Mouse (Mus musculus) testis, postnatal 14 days (tissue): ENCODE measurements around the gene Olfr890.
"Not testable (repeated sequence)": the region's sequence is repeated elsewhere in the genome, so short reads cannot be mapped to it uniquely, and the experiment has no call there.

Source experiments
- DNase-seq: peaks from one replicate; pipeline ENCODE4 v3.0.0; 2021; ENCODE audit warnings: low spot score

Gene Olfr890

GRCm38 (mm10) chr9:38142217-38142616 lies at the start of gene Olfr890:
Gene Olfr890, plus strand, starts transcription at chr9:38142517.
- no peak for DNase-seq

GRCm38 (mm10) chr9:38107828-38108227 lies 34.5 kb upstream of the Olfr890 start, which contains the start of gene Olfr888:
Gene Olfr888, plus strand, starts transcription at chr9:38108128.
- DNase-seq = no peak

GRCm38 (mm10) chr9:38114898-38115297 lies 27.4 kb upstream of the Olfr890 start, which contains the start of gene Olfr889:
Gene Olfr889, plus strand, starts transcription at chr9:38115198.
- DNase-seq = no peak

GRCm38 (mm10) chr9:38168341-38168740 lies 26.0 kb downstream of the Olfr890 start:
- DNase-seq = not testable (repeated sequence)

GRCm38 (mm10) chr9:38180721-38181120 lies 38.4 kb downstream of the Olfr890 start, which contains the start of gene Olfr891:
Gene Olfr891, minus strand, starts transcription at chr9:38180821.
- DNase-seq = no peak
